Mouse (Mus musculus) mouse embryonic stem cell (cell line): Measurements from ENCODE around the gene Trpc4ap.

Experiments used
- in situ Hi-C, 2 experiments: fragments of 300-500 bp; cut with MboI; formaldehyde crosslinking; loops; 1 replicate in 1 of 2; 3 replicates in 1 of 2; pipeline ENCODE4 v1.14.3; 2019 to 2020; ENCODE audit warnings: low sequenced_read_pairs in 2 of 2, low pct_unique_long_range_greater_than_20kb in 1 of 2, mixed read lengths in 1 of 2; ENCODE audit not compliant: unreplicated experiment in 1 of 2

Trpc4ap gene

GRCm38 (mm10) chr2:155696091-155696558 lies 3.9 kb upstream of the Trpc4ap start:
- in situ Hi-C loops, result no loop called here

GRCm38 (mm10) chr2:155695316-155695715 lies 3.1 kb upstream of the Trpc4ap start:
- in situ Hi-C loops, result no loop called here

- in situ Hi-C loops, result no loop called here
Measured at GRCm38 (mm10) chr2:155694564-155694963, 2.4 kb upstream of the Trpc4ap start.

- in situ Hi-C loops, result no loop called here
Measured at GRCm38 (mm10) chr2:155693136-155693535, 952 bp upstream of the Trpc4ap start.

GRCm38 (mm10) chr2:155691336-155691722 lies 855 bp downstream of the Trpc4ap start:
- in situ Hi-C loops, result no loop called here

GRCm38 (mm10) chr2:155689211-155689610 lies 3.0 kb downstream of the Trpc4ap start:
- in situ Hi-C loops, result loop anchor here in 1 of 2 experiments (10.0 kb wide), 1 partner anchor 66 kb away; the partner anchor contains the start of gene Procr

- in situ Hi-C loops, result loop anchor here in 1 of 2 experiments (10.0 kb wide), 1 partner anchor 67 kb away; the partner anchor contains the start of gene Procr
Measured at GRCm38 (mm10) chr2:155687746-155688145, 4.4 kb downstream of the Trpc4ap start.

GRCm38 (mm10) chr2:155686572-155686971 lies 5.6 kb downstream of the Trpc4ap start:
- in situ Hi-C loops, result loop anchor here in 1 of 2 experiments (10.0 kb wide), 1 partner anchor 68 kb away; the partner anchor contains the start of gene Procr

- in situ Hi-C loops, result loop anchor here in 1 of 2 experiments (10.0 kb wide), 1 partner anchor 71 kb away; the partner anchor contains the start of gene Procr
Measured at GRCm38 (mm10) chr2:155683821-155684220, 8.4 kb downstream of the Trpc4ap start.

GRCm38 (mm10) chr2:155683137-155683536 lies 9.0 kb downstream of the Trpc4ap start:
- in situ Hi-C loops, result loop anchor here in 1 of 2 experiments (10.0 kb wide), 1 partner anchor 72 kb away; the partner anchor contains the start of gene Procr

- in situ Hi-C loops, result loop anchor here in 1 of 2 experiments (10.0 kb wide), 1 partner anchor 73 kb away; the partner anchor contains the start of gene Procr
Measured at GRCm38 (mm10) chr2:155681874-155682273, 10.3 kb downstream of the Trpc4ap start.

GRCm38 (mm10) chr2:155681194-155681593 lies 11.0 kb downstream of the Trpc4ap start:
- in situ Hi-C loops, result loop anchor here in 1 of 2 experiments (10.0 kb wide), 1 partner anchor 74 kb away; the partner anchor contains the start of gene Procr

GRCm38 (mm10) chr2:155680591-155680990 lies 11.6 kb downstream of the Trpc4ap start:
- in situ Hi-C loops, result loop anchor here in 1 of 2 experiments (10.0 kb wide), 1 partner anchor 74 kb away; the partner anchor contains the start of gene Procr

GRCm38 (mm10) chr2:155679586-155680110 lies 12.5 kb downstream of the Trpc4ap start:
- in situ Hi-C loops, result loop anchor here in 1 of 2 experiments (10.0 kb wide), 1 partner anchor 75 kb away; the partner anchor contains the start of gene Procr

- in situ Hi-C loops, result no loop called here
Measured at GRCm38 (mm10) chr2:155675118-155675517, 17.1 kb downstream of the Trpc4ap start.

- in situ Hi-C loops, result loop anchor here in 1 of 2 experiments (25.0 kb wide), 1 partner anchor 89 kb away; the partner anchor contains the start of gene Procr
Measured at GRCm38 (mm10) chr2:155673546-155673945, 18.6 kb downstream of the Trpc4ap start.

GRCm38 (mm10) chr2:155671236-155671635 lies 20.9 kb downstream of the Trpc4ap start:
- in situ Hi-C loops, result loop anchor here in 1 of 2 experiments (25.0 kb wide), 1 partner anchor 91 kb away; the partner anchor contains the start of gene Procr

- in situ Hi-C loops, result loop anchor here in 1 of 2 experiments (25.0 kb wide), 1 partner anchor 94 kb away; the partner anchor contains the start of gene Procr
Measured at GRCm38 (mm10) chr2:155668461-155668860, 23.7 kb downstream of the Trpc4ap start.

GRCm38 (mm10) chr2:155667881-155668280 lies 24.3 kb downstream of the Trpc4ap start:
- in situ Hi-C loops, result loop anchor here in 1 of 2 experiments (25.0 kb wide), 1 partner anchor 94 kb away; the partner anchor contains the start of gene Procr
